Mouse (Mus musculus) CH12.LX (cell line): ENCODE data around the gene Klk5. TPM values are rescaled to one million over a fixed set of nuclear protein-coding genes. Genes with fewer than 3 reads are reported as not detected.

Experiments used
- DNase-seq: peaks from one replicate; pipeline ENCODE4 v3.0.0-alpha.2; 2013; ENCODE audit errors: extremely low read depth
- H3K27ac ChIP-seq: 2 replicates; pipeline ENCODE4 v1.5.1; 2012; ENCODE audit warnings: low read depth, mild to moderate bottlenecking, control low read depth, moderate library complexity; ENCODE audit not compliant: insufficient read depth
- H3K27me3 ChIP-seq: replicated peaks from 2 replicates; pipeline ENCODE3; 2012; ENCODE audit warnings: inconsistent platforms
- H3K36me3 ChIP-seq, 2 experiments: replicated peaks in 1 of 2; 2 replicates each; pipeline versions ENCODE3 to v1.6.1; 2012; ENCODE audit warnings: inconsistent platforms in 1 of 2, low read length in 1 of 2, mild to moderate bottlenecking in 1 of 2, mixed read lengths in 1 of 2, moderate library complexity in 1 of 2; ENCODE audit not compliant: control insufficient read depth in 1 of 2, insufficient read depth in 1 of 2
- H3K4me1 ChIP-seq, 2 experiments: 2 replicates each; pipeline ENCODE4 v1.6.1; 2012; ENCODE audit warnings: inconsistent platforms in 1 of 2, moderate library complexity in 1 of 2; ENCODE audit not compliant: insufficient read depth in 2 of 2, control insufficient read depth in 1 of 2
- H3K4me2 ChIP-seq: 2 replicates; pipeline ENCODE4 v1.6.1; 2012; ENCODE audit warnings: low read depth, mild to moderate bottlenecking, control low read depth; ENCODE audit not compliant: poor library complexity, insufficient read depth, severe bottlenecking
- H3K4me3 ChIP-seq, 3 experiments: fragments of 150-350 bp in 1 of 3; sonication (generic) in 1 of 3; replicated peaks in 1 of 3; 2 replicates each; pipeline versions ENCODE3 to v1.5.1; 2011 to 2012; ENCODE audit warnings: low read depth in 2 of 3, low read length in 2 of 3, mild to moderate bottlenecking in 2 of 3, moderate library complexity in 2 of 3, control low read depth in 1 of 3, improper control_type of control experiment in 1 of 3, inconsistent platforms in 1 of 3, mixed read lengths in 1 of 3; ENCODE audit not compliant: poor library complexity in 1 of 3
- H3K79me2 ChIP-seq: replicated peaks from 2 replicates; pipeline ENCODE4 v1.6.1; 2012; ENCODE audit warnings: mild to moderate bottlenecking, moderate library complexity; ENCODE audit not compliant: control insufficient read depth, poor library complexity, insufficient read depth, severe bottlenecking; ENCODE audit errors: extremely low read depth
- H3K9ac ChIP-seq: 2 replicates; pipeline ENCODE4 v1.6.1; 2012; ENCODE audit warnings: low read depth, mild to moderate bottlenecking, control low read depth, moderate library complexity; ENCODE audit not compliant: insufficient read depth
- H3K9me3 ChIP-seq: replicated peaks from 2 replicates; pipeline ENCODE3; 2012; ENCODE audit warnings: low read length, inconsistent platforms, mixed read lengths
- CHD1 ChIP-seq: IDR thresholded peaks from 2 replicates; pipeline ENCODE4 v1.6.1; 2012; ENCODE audit warnings: low read depth, low read length, improper control_type of control experiment, inconsistent platforms
- CHD2 ChIP-seq: IDR thresholded peaks from 2 replicates; pipeline ENCODE4 v1.6.1; 2011; ENCODE audit warnings: low read length, improper control_type of control experiment
- CTCF ChIP-seq, 2 experiments: IDR thresholded peaks in 1 of 2; conservative IDR thresholded peaks in 1 of 2; 2 replicates each; pipeline ENCODE4 v1.5.1; 2011 to 2012; ENCODE audit warnings: low read depth in 2 of 2, low read length in 2 of 2, improper control_type of control experiment in 1 of 2, inconsistent platforms in 1 of 2, mild to moderate bottlenecking in 1 of 2, moderate library complexity in 1 of 2
- EP300 ChIP-seq: IDR thresholded peaks from 2 replicates; pipeline ENCODE4 v1.6.1; 2011; ENCODE audit warnings: low read length, improper control_type of control experiment
- ETS1 ChIP-seq: conservative IDR thresholded peaks from 2 replicates; pipeline ENCODE4 v1.6.1; 2012; ENCODE audit warnings: low read depth, mild to moderate bottlenecking, inconsistent platforms, low read length, improper control_type of control experiment, moderate library complexity
- MAX ChIP-seq: IDR thresholded peaks from 2 replicates; pipeline ENCODE4 v1.6.1; 2011; ENCODE audit warnings: low read length, improper control_type of control experiment
- MAZ ChIP-seq: IDR thresholded peaks from 2 replicates; pipeline ENCODE4 v1.6.1; 2012; ENCODE audit warnings: low read depth, mild to moderate bottlenecking, inconsistent platforms, low read length, improper control_type of control experiment, moderate library complexity
- MXI1 ChIP-seq: IDR thresholded peaks from 2 replicates; pipeline ENCODE4 v1.6.1; 2011; ENCODE audit warnings: mild to moderate bottlenecking, low read depth, low read length, improper control_type of control experiment
- NELFE ChIP-seq: IDR thresholded peaks from 2 replicates; pipeline ENCODE4 v1.6.1; 2011; ENCODE audit warnings: low read depth, low read length, improper control_type of control experiment
- NRF1 ChIP-seq: IDR thresholded peaks from 2 replicates; pipeline ENCODE4 v1.6.1; 2014; ENCODE audit warnings: low read depth, mild to moderate bottlenecking, inconsistent platforms, low read length, improper control_type of control experiment, moderate library complexity
- PAX5 ChIP-seq: IDR thresholded peaks from 2 replicates; pipeline ENCODE4 v1.6.1; 2012; ENCODE audit warnings: low read length, inconsistent platforms, mixed read lengths
- POLR2A ChIP-seq: IDR thresholded peaks from 2 replicates; pipeline ENCODE4 v1.6.1; 2011; ENCODE audit warnings: low read depth, mild to moderate bottlenecking, improper control_type of control experiment, low read length
- POLR2AphosphoS2 ChIP-seq: IDR thresholded peaks from 2 replicates; pipeline ENCODE4 v1.6.1; 2011; ENCODE audit warnings: low read depth, low read length, improper control_type of control experiment
- SIN3A ChIP-seq: IDR thresholded peaks from 2 replicates; pipeline ENCODE4 v1.6.1; 2012; ENCODE audit warnings: low read length, improper control_type of control experiment, inconsistent platforms
- TBP ChIP-seq: conservative IDR thresholded peaks from 2 replicates; pipeline ENCODE4 v1.6.1; 2011; ENCODE audit warnings: low read depth, low read length, improper control_type of control experiment
- TCF12 ChIP-seq: IDR thresholded peaks from 2 replicates; pipeline ENCODE4 v1.6.1; 2014; ENCODE audit warnings: low read depth, mild to moderate bottlenecking, inconsistent platforms, low read length, improper control_type of control experiment
- USF1 ChIP-seq: IDR thresholded peaks from 2 replicates; pipeline ENCODE4 v1.6.1; 2014; ENCODE audit warnings: low read depth, mild to moderate bottlenecking, inconsistent platforms, low read length, improper control_type of control experiment
- ZC3H11A ChIP-seq: IDR thresholded peaks from 2 replicates; pipeline ENCODE4 v1.6.1; 2012; ENCODE audit warnings: low read depth, mild to moderate bottlenecking, inconsistent platforms, low read length, improper control_type of control experiment
- dilution Hi-C: fragments of 300-500 bp; cut with MboI; formaldehyde crosslinking; loops from 2 replicates; pipeline ENCODE4 v1.14.3; 2020; ENCODE audit warnings: low sequenced_read_pairs; ENCODE audit not compliant: extremely low pct_unique_long_range_greater_than_20kb, extremely low pct_ligation_motif_present
- in situ Hi-C: fragments of 300-500 bp; cut with MboI; formaldehyde crosslinking; loops from 3 replicates; pipeline ENCODE4 v1.14.3; 2019; ENCODE audit warnings: low sequenced_read_pairs, low pct_ligation_motif_present, low pct_unique_long_range_greater_than_20kb, mixed read lengths
- polyA plus RNA-seq: library from polyadenylated mRNA; unstranded; fragments of >175 nt; gene quantifications from 2 replicates; pipeline ENCODE4 v1.2.1, GENCODE M21; 2012; ENCODE audit warnings: low read depth; ENCODE audit not compliant: insufficient read length
- total RNA-seq, 2 experiments: library from RNA; depleted of rRNA; stranded (reverse); fragments of 300-350 nt in 1 of 2; fragments of >200 nt in 1 of 2; gene quantifications; 2 replicates each; pipeline ENCODE4 v1.2.3; 2012 to 2014

The Klk5 gene
- total and polyA plus RNA-seq, 3 experiments, result not detected

- dilution Hi-C loops, result no loop called here
- H3K36me3 ChIP-seq, result no peaks in the 10 kb centered on the region
- no peaks in the 10 kb centered on the region for H3K79me2 ChIP-seq
- in situ Hi-C loops, result no loop called here
- TF ChIP-seq MXI1, result no peak
- no peak for TF ChIP-seq MAZ
- TF ChIP-seq ETS1, result no peak
- no peak for TF ChIP-seq POLR2AphosphoS2
- no peak for TF ChIP-seq POLR2A
- TF ChIP-seq TBP, result no peak
- TF ChIP-seq CHD1, result no peak
- TF ChIP-seq NELFE, result no peak
- no peak for TF ChIP-seq USF1
- TF ChIP-seq NRF1, result no peak
- no peak overlapping the region for H3K4me3 ChIP-seq
- H3K27ac ChIP-seq, result no peak overlapping the region
- H3K4me1 ChIP-seq, result peaks cover 0 to 3% of the 10 kb centered on the region in 2 experiments; a peak in 1 of 4 replicates
- peaks cover 87% of the 10 kb centered on the region for H3K27me3 ChIP-seq
- H3K9me3 ChIP-seq, result no peaks in the 10 kb centered on the region
- H3K4me2 ChIP-seq, result no peak overlapping the region
- no peak for DNase-seq
- no peak overlapping the region for H3K9ac ChIP-seq
These were observed 12.8 kb upstream of the Klk5 start for GRCm38 (mm10) chr7:43829006-43829405.

GRCm38 (mm10) chr7:43843801-43844200 is 2.0 kb downstream of the Klk5 start:
- no peak overlapping the region for H3K27ac ChIP-seq
- peaks cover 79% of the 10 kb centered on the region for H3K27me3 ChIP-seq
- in situ Hi-C loops, result no loop called here
- H3K79me2 ChIP-seq, result no peaks in the 10 kb centered on the region
- H3K36me3 ChIP-seq, result no peaks in the 10 kb centered on the region
- dilution Hi-C loops, result no loop called here
- no peak overlapping the region for H3K4me2 ChIP-seq
- no peaks in the 10 kb centered on the region for H3K9me3 ChIP-seq
- no peak for DNase-seq
- no peak overlapping the region for H3K4me3 ChIP-seq
- H3K9ac ChIP-seq, result no peak overlapping the region
- TF ChIP-seq TBP, result no peak
- TF ChIP-seq CHD2, result no peak
- TF ChIP-seq MAX, result no peak
- no peak for TF ChIP-seq EP300
- no peak for TF ChIP-seq TCF12
- no peak for TF ChIP-seq SIN3A
- TF ChIP-seq PAX5, result no peak
- no peak for TF ChIP-seq USF1
- TF ChIP-seq NRF1, result no peak
- TF ChIP-seq MAZ, result no peak
- TF ChIP-seq POLR2AphosphoS2, result no peak
- TF ChIP-seq ZC3H11A, result no peak
- TF ChIP-seq CTCF (conservative IDR thresholded peaks at IDR 0.05 in 1 of 2, IDR thresholded peaks at IDR 0.05 in 1 of 2; ENCODE audit: low read depth in 2 of 2, low read length in 2 of 2), result no peak
- TF ChIP-seq NELFE, result no peak
- TF ChIP-seq, all 38 proteins: peak for 0
- H3K4me1 ChIP-seq, result no peaks in the 10 kb centered on the region
